Mouse (Mus musculus) MEL (cell line): Measurements from ENCODE around the gene Prph. TPM values are rescaled to one million over a fixed set of nuclear protein-coding genes. Genes with fewer than 3 reads are reported as not detected.

Experiments
- DNase-seq: peaks from one replicate; pipeline ENCODE4 v3.0.0; 2011; ENCODE audit warnings: low read depth, low spot score
- H3K27ac ChIP-seq: 2 replicates; pipeline ENCODE4 v1.5.1; 2012; ENCODE audit warnings: low read depth, mild to moderate bottlenecking, control low read depth, low read length, moderate library complexity; ENCODE audit not compliant: control insufficient read depth
- H3K27me3 ChIP-seq, 2 experiments: fragments of 150-350 bp in 1 of 2; sonication (generic) in 1 of 2; 2 replicates each; pipeline ENCODE4 v1.6.1; 2012; ENCODE audit warnings: low read length in 2 of 2, mild to moderate bottlenecking in 2 of 2, improper control_type of control experiment in 1 of 2, moderate library complexity in 1 of 2; ENCODE audit not compliant: insufficient read depth in 2 of 2, control insufficient read depth in 1 of 2
- H3K36me3 ChIP-seq, 2 experiments: 2 replicates each; pipeline ENCODE4 v1.6.1; 2012 to 2014; ENCODE audit warnings: low read length in 2 of 2, improper control_type of control experiment in 1 of 2, inconsistent platforms in 1 of 2, mild to moderate bottlenecking in 1 of 2; ENCODE audit not compliant: insufficient read depth in 2 of 2, control insufficient read depth in 1 of 2
- H3K4me1 ChIP-seq, 2 experiments: fragments of 150-350 bp in 1 of 2; sonication (generic) in 1 of 2; 2 replicates each; pipeline ENCODE4 v1.6.1; 2012; ENCODE audit warnings: low read length in 2 of 2, improper control_type of control experiment in 1 of 2, mild to moderate bottlenecking in 1 of 2; ENCODE audit not compliant: insufficient read depth in 2 of 2, control insufficient read depth in 1 of 2
- H3K4me3 ChIP-seq, 2 experiments: fragments of 150-350 bp in 1 of 2; sonication (generic) in 1 of 2; 2 replicates each; pipeline ENCODE4 v1.5.1; 2012; ENCODE audit warnings: low read depth in 2 of 2, low read length in 2 of 2, mild to moderate bottlenecking in 2 of 2, moderate library complexity in 2 of 2, control low read depth in 1 of 2, improper control_type of control experiment in 1 of 2; ENCODE audit not compliant: control insufficient read depth in 1 of 2, insufficient read depth in 1 of 2
- H3K79me2 ChIP-seq: 2 replicates; pipeline ENCODE4 v1.6.1; 2012; ENCODE audit warnings: mild to moderate bottlenecking, low read length, moderate library complexity; ENCODE audit not compliant: control insufficient read depth, poor library complexity, insufficient read depth
- H3K9ac ChIP-seq: 2 replicates; pipeline ENCODE4 v1.6.1; 2012; ENCODE audit warnings: low read depth, mild to moderate bottlenecking, control low read depth, low read length, moderate library complexity; ENCODE audit not compliant: control insufficient read depth, poor library complexity, severe bottlenecking
- H3K9me3 ChIP-seq: fragments of 150-350 bp; sonication (generic); replicated peaks from 2 replicates; pipeline ENCODE4 v1.6.1; 2012; ENCODE audit warnings: mild to moderate bottlenecking, low read length, improper control_type of control experiment, moderate library complexity; ENCODE audit not compliant: insufficient read depth
- CHD2 ChIP-seq: IDR thresholded peaks from 2 replicates; pipeline ENCODE4 v1.6.1; 2011; ENCODE audit warnings: low read length, improper control_type of control experiment
- CTCF ChIP-seq, 3 experiments: IDR thresholded peaks in 2 of 3; conservative IDR thresholded peaks in 1 of 3; 2 replicates each; pipeline ENCODE4 v1.5.1; 2011 to 2012; ENCODE audit warnings: low read length in 3 of 3, low read depth in 2 of 3, mild to moderate bottlenecking in 2 of 3, improper control_type of control experiment in 1 of 3, inconsistent platforms in 1 of 3, mixed read lengths in 1 of 3, moderate library complexity in 1 of 3; ENCODE audit not compliant: control insufficient read depth in 1 of 3, insufficient read depth in 1 of 3, poor library complexity in 1 of 3, severe bottlenecking in 1 of 3
- E2F4 ChIP-seq: IDR thresholded peaks from 2 replicates; pipeline ENCODE4 v1.6.1; 2011; ENCODE audit warnings: low read depth, low read length, improper control_type of control experiment, borderline replicate concordance
- EP300 ChIP-seq, 2 experiments: IDR thresholded peaks; 2 replicates each; pipeline ENCODE4 v1.6.1; 2011; ENCODE audit warnings: improper control_type of control experiment in 2 of 2, low read length in 2 of 2, low read depth in 1 of 2, mild to moderate bottlenecking in 1 of 2
- GATA1 ChIP-seq: IDR thresholded peaks from 2 replicates; pipeline ENCODE4 v1.6.1; 2011; ENCODE audit warnings: low read depth, low read length, improper control_type of control experiment
- KAT2A ChIP-seq: conservative IDR thresholded peaks from 2 replicates; pipeline ENCODE4 v1.6.1; 2012; ENCODE audit warnings: low read depth, low read length, improper control_type of control experiment, inconsistent platforms
- MAFK ChIP-seq: IDR thresholded peaks from 2 replicates; pipeline ENCODE4 v1.6.1; 2011; ENCODE audit warnings: low read depth, mild to moderate bottlenecking, low read length, improper control_type of control experiment, borderline replicate concordance
- MAX ChIP-seq: IDR thresholded peaks from 2 replicates; pipeline ENCODE4 v1.6.1; 2011; ENCODE audit warnings: low read length, improper control_type of control experiment
- MYB ChIP-seq: IDR thresholded peaks from 2 replicates; pipeline ENCODE4 v1.6.1; 2011; ENCODE audit warnings: mild to moderate bottlenecking, low read depth, low read length, improper control_type of control experiment
- POLR2A ChIP-seq, 2 experiments: IDR thresholded peaks; 2 replicates each; pipeline ENCODE4 v1.6.1; 2011 to 2012; ENCODE audit warnings: low read length in 2 of 2, mild to moderate bottlenecking in 2 of 2, control low read depth in 1 of 2, improper control_type of control experiment in 1 of 2, low read depth in 1 of 2, moderate library complexity in 1 of 2; ENCODE audit not compliant: control insufficient read depth in 1 of 2, insufficient read depth in 1 of 2, poor library complexity in 1 of 2
- RCOR1 ChIP-seq: IDR thresholded peaks from 2 replicates; pipeline ENCODE4 v1.6.1; 2012; ENCODE audit warnings: low read depth, mild to moderate bottlenecking, inconsistent platforms, low read length, improper control_type of control experiment
- SIN3A ChIP-seq: IDR thresholded peaks from 2 replicates; pipeline ENCODE4 v1.6.1; 2012; ENCODE audit warnings: low read length, improper control_type of control experiment, inconsistent platforms
- SMC3 ChIP-seq: IDR thresholded peaks from 2 replicates; pipeline ENCODE4 v1.6.1; 2011; ENCODE audit warnings: low read depth, low read length, improper control_type of control experiment
- TBP ChIP-seq: IDR thresholded peaks from 2 replicates; pipeline ENCODE4 v1.8.0; 2011; ENCODE audit warnings: low read depth, low read length, improper control_type of control experiment
- UBTF ChIP-seq: IDR thresholded peaks from 2 replicates; pipeline ENCODE4 v1.6.1; 2012; ENCODE audit warnings: low read depth, mild to moderate bottlenecking, inconsistent platforms, low read length, improper control_type of control experiment, moderate library complexity, borderline replicate concordance; ENCODE audit not compliant: insufficient read depth
- USF1 ChIP-seq: IDR thresholded peaks from 2 replicates; pipeline ENCODE4 v1.6.1; 2014; ENCODE audit warnings: low read depth, mild to moderate bottlenecking, inconsistent platforms, low read length, improper control_type of control experiment, moderate library complexity
- ZNF384 ChIP-seq: IDR thresholded peaks from 2 replicates; pipeline ENCODE4 v1.6.1; 2012; ENCODE audit warnings: low read depth, mild to moderate bottlenecking, inconsistent platforms, low read length, improper control_type of control experiment
- polyA plus RNA-seq, 2 experiments: library from polyadenylated mRNA; stranded (reverse) in 1 of 2; unstranded in 1 of 2; fragments of >175 nt in 1 of 2; fragments of >200 nt in 1 of 2; gene quantifications; 2 replicates each; pipeline versions ENCODE4 v1.2.1 to v1.2.4; 2012; ENCODE audit warnings: low replicate concordance in 2 of 2, low read depth in 1 of 2; ENCODE audit not compliant: insufficient read length in 2 of 2, insufficient read depth in 1 of 2, missing spikeins in 1 of 2
- total RNA-seq: library from RNA; depleted of rRNA; stranded (reverse); fragments of 300-350 nt; gene quantifications from 2 replicates; pipeline ENCODE4 v1.2.3, GENCODE M21; 2012

Prph gene
- total and polyA plus RNA-seq, 3 experiments = not detected

GRCm38 (mm10) chr15:99079804-99080203 is 24.8 kb downstream of the Prph start:
- peaks cover 8 to 9% of the 10 kb centered on the region in 2 experiments for H3K36me3 ChIP-seq
- H3K4me1 ChIP-seq = peaks cover 2 to 5% of the 10 kb centered on the region in 2 experiments; a peak in 2 of 4 replicates
- no peak for TF ChIP-seq EP300 (IDR thresholded peaks at IDR 0.05; ENCODE audit: low read depth in 1 of 2, low read length in 2 of 2)
- no peak for TF ChIP-seq RCOR1
- no peak for TF ChIP-seq MAX
- TF ChIP-seq CTCF (IDR thresholded peaks at IDR 0.05 in 2 of 3, conservative IDR thresholded peaks at IDR 0.05 in 1 of 3; ENCODE audit: control insufficient read depth in 1 of 3, insufficient read depth in 1 of 3, low read depth in 2 of 3, low read length in 3 of 3, poor library complexity in 1 of 3, severe bottlenecking in 1 of 3) = peak in 1 of 3 experiments; percentile 13; a peak in 1 of 6 replicates
- 0 out of 2 replicates have a peak, but pooled peaks have one; percentile 9 for TF ChIP-seq SMC3
- TF ChIP-seq KAT2A = no peak
- no peak for TF ChIP-seq SIN3A
- no peak for TF ChIP-seq MYB
- TF ChIP-seq TBP = no peak
- peak; percentile 51 for TF ChIP-seq ZNF384
- no peak for TF ChIP-seq GATA1
- TF ChIP-seq, all 39 proteins: peak for 3
- H3K9ac ChIP-seq = no peak overlapping the region
- H3K27me3 ChIP-seq = no peaks in the 10 kb centered on the region
- no peak overlapping the region for H3K4me3 ChIP-seq
- no peak overlapping the region for H3K27ac ChIP-seq
- DNase-seq = no peak
- H3K9me3 ChIP-seq = no peaks in the 10 kb centered on the region
- peaks cover 17% of the 10 kb centered on the region for H3K79me2 ChIP-seq

GRCm38 (mm10) chr15:99082322-99082721 is 27.3 kb downstream of the Prph start:
- Histone ChIP-seq H3K4me3 (no peak overlapping the region), H3K4me1 (no peaks in the 10 kb centered on the region), H3K9me3 (no peaks in the 10 kb centered on the region), H3K27me3 (no peaks in the 10 kb centered on the region), H3K79me2 (no peaks in the 10 kb centered on the region; the same call in 1 of the 2 replicates), H3K9ac (no peak overlapping the region), H3K36me3 (peaks cover 0 to 9% of the 10 kb centered on the region in 2 experiments; a peak in 2 of 4 replicates), H3K27ac (no peak overlapping the region)
- no peak for TF ChIP-seq USF1
- no peak for TF ChIP-seq CHD2
- no peak for TF ChIP-seq E2F4
- no peak for TF ChIP-seq UBTF
- no peak for TF ChIP-seq MAFK
- no peak for TF ChIP-seq POLR2A (IDR thresholded peaks at IDR 0.05; ENCODE audit: control insufficient read depth in 1 of 2, insufficient read depth in 1 of 2, low read depth in 1 of 2, low read length in 2 of 2, poor library complexity in 1 of 2)
- DNase-seq = no peak
